Mouse (Mus musculus): Measurements from ENCODE around the gene Hspa1b. TPM values are rescaled to one million over a fixed set of nuclear protein-coding genes. Genes with fewer than 3 reads are reported as not detected.
A peak's percentile ranks its signal among the peaks of the same experiment; 100 is the strongest.

Hspa1b gene
- polyA plus RNA-seq, 1 experiment, result 38.8 TPM

GRCm38 (mm10) chr17:34915410-34915831, 43.6 kb downstream of the Hspa1b start:
- H3K27ac ChIP-seq (ENCODE audit: insufficient read depth, low read depth, low read length), result peak overlapping the region; percentile 82
- H3K4me3 ChIP-seq (ENCODE audit: insufficient read depth, low read depth, low read length), result peak overlapping the region; percentile 60
- H3K4me1 ChIP-seq (ENCODE audit: control insufficient read depth, insufficient read depth, low read length), result peaks cover 4% of the 10 kb centered on the region; the same call in 1 of the 2 replicates
- peak; percentile 92 for DNase-seq
- 12% methylated on average over 11 of the region's 11 CpGs for WGBS
- TF ChIP-seq CTCF (conservative IDR thresholded peaks at IDR 0.05; ENCODE audit: insufficient read depth, insufficient read length, low read depth, low read length) (peak; percentile 67), POLR2A (IDR thresholded peaks at IDR 0.05; ENCODE audit: low read depth, low read length) (no peak)
- no peaks in the 10 kb centered on the region for H3K27me3 ChIP-seq (replicated peaks; ENCODE audit: control insufficient read depth, insufficient read depth, low read length)
- no peaks in the 10 kb centered on the region; the same call in 1 of the 2 replicates for H3K36me3 ChIP-seq (ENCODE audit: control insufficient read depth, insufficient read depth, low read length)

GRCm38 (mm10) chr17:34913930-34914665, 44.9 kb downstream of the Hspa1b start, which contains the start of gene Slc44a4:
Slc44a4 (plus strand) TSS chr17:34914466.
- Histone ChIP-seq H3K36me3 (ENCODE audit: control insufficient read depth, insufficient read depth, low read length) (no peaks in the 10 kb centered on the region; the same call in 1 of the 2 replicates), H3K4me1 (ENCODE audit: control insufficient read depth, insufficient read depth, low read length) (peaks cover 4% of the 10 kb centered on the region; the same call in 1 of the 2 replicates), H3K4me3 (ENCODE audit: insufficient read depth, low read depth, low read length) (peak within 1 kb of the TSS; percentile 60), H3K27me3 (replicated peaks; ENCODE audit: control insufficient read depth, insufficient read depth, low read length) (no peaks in the 10 kb centered on the region), H3K27ac (ENCODE audit: insufficient read depth, low read depth, low read length) (peak within 1 kb of the TSS; percentile 82)
- 35% methylated on average over 18 of the region's 18 CpGs for WGBS
- DNase-seq, result peak; percentile 70
- TF ChIP-seq CTCF (conservative IDR thresholded peaks at IDR 0.05; ENCODE audit: insufficient read depth, insufficient read length, low read depth, low read length) (no peak), POLR2A (IDR thresholded peaks at IDR 0.05; ENCODE audit: low read depth, low read length) (no peak)

DNA sequence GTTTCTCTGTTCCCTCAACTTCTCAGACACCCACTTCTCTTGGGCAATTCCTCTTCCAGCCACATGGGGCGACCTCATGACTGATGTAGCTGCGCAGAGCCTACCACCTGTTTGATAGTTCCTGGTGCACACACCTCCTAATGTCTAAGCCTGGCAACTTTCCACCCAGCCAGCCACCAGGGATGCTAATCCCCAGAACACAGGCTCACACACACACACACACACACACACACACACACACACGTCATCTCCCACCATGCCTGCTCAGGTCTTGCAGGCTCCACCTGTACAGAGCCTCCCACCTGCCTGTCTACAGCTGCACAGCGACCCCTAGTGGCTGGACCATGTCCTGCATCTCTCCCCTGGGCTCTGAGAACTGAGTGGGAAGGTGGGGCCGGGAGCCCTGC, 47.1 kb downstream of the Hspa1b start:
- Histone ChIP-seq H3K36me3 (ENCODE audit: control insufficient read depth, insufficient read depth, low read length) (peaks cover 3% of the 10 kb centered on the region), H3K27ac (ENCODE audit: insufficient read depth, low read depth, low read length) (no peak overlapping the region), H3K27me3 (replicated peaks; ENCODE audit: control insufficient read depth, insufficient read depth, low read length) (no peaks in the 10 kb centered on the region), H3K4me1 (ENCODE audit: control insufficient read depth, insufficient read depth, low read length) (peaks cover 4% of the 10 kb centered on the region; the same call in 1 of the 2 replicates), H3K4me3 (ENCODE audit: insufficient read depth, low read depth, low read length) (no peak overlapping the region)
- 23% methylated on average over 5 of the region's 5 CpGs for WGBS
- peak; percentile 88 for TF ChIP-seq CTCF (conservative IDR thresholded peaks at IDR 0.05; ENCODE audit: insufficient read depth, insufficient read length, low read depth, low read length)
- no peak for TF ChIP-seq POLR2A (IDR thresholded peaks at IDR 0.05; ENCODE audit: low read depth, low read length)
- peak; percentile 87 for DNase-seq

DNA sequence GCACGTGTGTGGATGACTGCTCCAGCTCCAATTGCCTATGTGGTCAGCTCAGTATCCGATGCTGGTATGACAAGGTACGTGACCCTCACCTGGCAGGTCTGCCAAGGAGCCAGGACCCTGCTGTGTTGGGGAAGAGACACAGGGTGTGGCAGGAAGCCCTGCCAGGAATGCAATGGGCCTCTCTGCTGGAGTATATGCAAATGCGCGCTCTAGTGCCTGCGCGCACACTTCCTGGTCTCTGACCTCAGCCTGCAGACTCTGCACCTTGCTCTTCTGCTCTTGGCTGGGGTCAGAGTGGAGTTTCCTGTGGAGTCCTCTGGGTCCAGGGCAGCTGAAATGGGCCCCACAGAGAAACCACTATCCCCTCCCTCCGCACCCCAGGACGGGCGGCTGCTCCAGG, 48.1 kb downstream of the Hspa1b start:
- DNase-seq, result peak; percentile 83
- H3K36me3 ChIP-seq (ENCODE audit: control insufficient read depth, insufficient read depth, low read length), result peaks cover 3% of the 10 kb centered on the region
- no peaks in the 10 kb centered on the region for H3K27me3 ChIP-seq (replicated peaks; ENCODE audit: control insufficient read depth, insufficient read depth, low read length)
- 51% methylated on average over 10 of the region's 10 CpGs for WGBS
- 0 out of 2 replicates have a peak overlapping the region, but pooled peaks have one; percentile 1 for H3K27ac ChIP-seq (ENCODE audit: insufficient read depth, low read depth, low read length)
- H3K4me3 ChIP-seq (ENCODE audit: insufficient read depth, low read depth, low read length), result no peak overlapping the region
- TF ChIP-seq POLR2A (IDR thresholded peaks at IDR 0.05; ENCODE audit: low read depth, low read length) (no peak), CTCF (conservative IDR thresholded peaks at IDR 0.05; ENCODE audit: insufficient read depth, insufficient read length, low read depth, low read length) (no peak)
- H3K4me1 ChIP-seq (ENCODE audit: control insufficient read depth, insufficient read depth, low read length), result peaks cover 4% of the 10 kb centered on the region; the same call in 1 of the 2 replicates

Other genes starting within 250 kb of the Hspa1b start
- 4.7 and 6.8 TPM in 2 replicates for gene C4b, start 215.4 kb downstream of the Hspa1b start, polyA plus RNA-seq (2012; rRNA removed)
- gene Cyp21a1, start 154.7 kb downstream of the Hspa1b start, polyA plus RNA-seq (2012; rRNA removed), result 0.23 and 29.2 TPM in 2 replicates
- 35.7 and 36.7 TPM in 2 replicates for gene Stk19, start 122.3 kb downstream of the Hspa1b start, polyA plus RNA-seq (2012; rRNA removed)
- 52.6 and 59.2 TPM in 2 replicates for gene Dxo, start 122.2 kb downstream of the Hspa1b start, polyA plus RNA-seq (2012; rRNA removed)
- 58.2 and 69.5 TPM in 2 replicates for gene Skiv2l, start 109.0 kb downstream of the Hspa1b start, polyA plus RNA-seq (2012; rRNA removed)
- 24.2 and 26.2 TPM in 2 replicates for gene Nelfe, start 108.8 kb downstream of the Hspa1b start, polyA plus RNA-seq (2012; rRNA removed)
- gene Cfb, start 96.7 kb downstream of the Hspa1b start, polyA plus RNA-seq (2012; rRNA removed), result 191 and 199 TPM in 2 replicates
- gene Zbtb12, start 79.8 kb downstream of the Hspa1b start, polyA plus RNA-seq (2012; rRNA removed), result 9.4 and 10.8 TPM in 2 replicates
- gene Gm20547, start 77.2 kb downstream of the Hspa1b start, polyA plus RNA-seq (2012; rRNA removed), result 0.05 TPM in 1 of 2 replicates, not detected in the other
- 62.9 and 73.4 TPM in 2 replicates for gene C2, start 61.0 kb downstream of the Hspa1b start, polyA plus RNA-seq (2012; rRNA removed)
- 134 and 169 TPM in 2 replicates for gene Ehmt2, start 60.8 kb downstream of the Hspa1b start, polyA plus RNA-seq (2012; rRNA removed)
- gene Slc44a4, start 44.8 kb downstream of the Hspa1b start, polyA plus RNA-seq (2012; rRNA removed), result 73.5 and 88.1 TPM in 2 replicates
- gene Neu1, start 28.0 kb downstream of the Hspa1b start, polyA plus RNA-seq (2012; rRNA removed), result 448 and 498 TPM in 2 replicates
- not detected in 2 replicates for gene Gm20481, start 10.7 kb upstream of the Hspa1b start, polyA plus RNA-seq (2012; rRNA removed)
- 23.4 and 31.5 TPM in 2 replicates for gene Hspa1a, start 12.9 kb upstream of the Hspa1b start, polyA plus RNA-seq (2012; rRNA removed)
- 0.33 and 0.58 TPM in 2 replicates for gene Hspa1l, start 13.5 kb upstream of the Hspa1b start, polyA plus RNA-seq (2012; rRNA removed)
- gene Lsm2, start 22.6 kb upstream of the Hspa1b start, polyA plus RNA-seq (2012; rRNA removed), result 70.2 and 88.2 TPM in 2 replicates
- 52.5 and 64.5 TPM in 2 replicates for gene Vars, start 41.7 kb upstream of the Hspa1b start, polyA plus RNA-seq (2012; rRNA removed)
- gene Vwa7, start 57.3 kb upstream of the Hspa1b start, polyA plus RNA-seq (2012; rRNA removed), result 0.80 and 0.89 TPM in 2 replicates
- 0.69 and 0.77 TPM in 2 replicates for gene Sapcd1, start 68.8 kb upstream of the Hspa1b start, polyA plus RNA-seq (2012; rRNA removed)
- gene Msh5, start 87.5 kb upstream of the Hspa1b start, polyA plus RNA-seq (2012; rRNA removed), result 1.6 and 2.4 TPM in 2 replicates
- gene Clic1, start 90.7 kb upstream of the Hspa1b start, polyA plus RNA-seq (2012; rRNA removed), result 105 and 117 TPM in 2 replicates
- gene Ddah2, start 99.8 kb upstream of the Hspa1b start, polyA plus RNA-seq (2012; rRNA removed), result 37.7 and 41.0 TPM in 2 replicates
- gene Ly6g6c, start 106.2 kb upstream of the Hspa1b start, polyA plus RNA-seq (2012; rRNA removed), result 0.13 and 0.16 TPM in 2 replicates
- gene Mpig6b, start 106.9 kb upstream of the Hspa1b start, polyA plus RNA-seq (2012; rRNA removed), result 0.46 and 0.66 TPM in 2 replicates
- 2.1 and 2.5 TPM in 2 replicates for gene Ly6g6e, start 117.7 kb upstream of the Hspa1b start, polyA plus RNA-seq (2012; rRNA removed)
- gene Ly6g6d, start 118.8 kb upstream of the Hspa1b start, polyA plus RNA-seq (2012; rRNA removed), result 8.1 and 8.9 TPM in 2 replicates
- not detected in 2 replicates for gene Ly6g6f, start 126.4 kb upstream of the Hspa1b start, polyA plus RNA-seq (2012; rRNA removed)
- gene Abhd16a, start 130.0 kb upstream of the Hspa1b start, polyA plus RNA-seq (2012; rRNA removed), result 156 and 217 TPM in 2 replicates
- gene Ly6g5c, start 149.0 kb upstream of the Hspa1b start, polyA plus RNA-seq (2012; rRNA removed), result not detected in 2 replicates
- 0.81 and 1.0 TPM in 2 replicates for gene Ly6g5b, start 156.2 kb upstream of the Hspa1b start, polyA plus RNA-seq (2012; rRNA removed)
- gene Gpank1, start 162.2 kb upstream of the Hspa1b start, polyA plus RNA-seq (2012; rRNA removed), result 15.1 and 15.5 TPM in 2 replicates
- gene Csnk2b, start 162.8 kb upstream of the Hspa1b start, polyA plus RNA-seq (2012; rRNA removed), result 434 and 474 TPM in 2 replicates
- gene D17H6S53E, start 167.1 kb upstream of the Hspa1b start, polyA plus RNA-seq (2012; rRNA removed), result 10.7 and 12.9 TPM in 2 replicates
- gene Apom, start 172.8 kb upstream of the Hspa1b start, polyA plus RNA-seq (2012; rRNA removed), result 138 and 157 TPM in 2 replicates
- gene Bag6, start 175.9 kb upstream of the Hspa1b start, polyA plus RNA-seq (2012; rRNA removed), result 145 and 160 TPM in 2 replicates
- 237 and 272 TPM in 2 replicates for gene Prrc2a, start 205.7 kb upstream of the Hspa1b start, polyA plus RNA-seq (2012; rRNA removed)
- gene Aif1, start 216.8 kb upstream of the Hspa1b start, polyA plus RNA-seq (2012; rRNA removed), result 0.65 and 2.6 TPM in 2 replicates
- 9.4 and 17.7 TPM in 2 replicates for gene Lst1, start 229.2 kb upstream of the Hspa1b start, polyA plus RNA-seq (2012; rRNA removed)
- 2.5 and 20.9 TPM in 2 replicates for gene Ltb, start 235.2 kb upstream of the Hspa1b start, polyA plus RNA-seq (2012; rRNA removed)
- 0.64 and 0.94 TPM in 2 replicates for gene Tnf, start 242.8 kb upstream of the Hspa1b start, polyA plus RNA-seq (2012; rRNA removed)
- 0.08 and 1.1 TPM in 2 replicates for gene Lta, start 246.1 kb upstream of the Hspa1b start, polyA plus RNA-seq (2012; rRNA removed)

Measured in kidney, adult 2 months (tissue).